Mouse (Mus musculus) small intestine, adult 2 months (tissue): ENCODE results near the gene Nup98.

ENCODE experiments used
- CTCF ChIP-seq: fragments of 200-500 bp; IDR thresholded peaks from 2 replicates; pipeline ENCODE4 v1.5.1; 2012; ENCODE audit warnings: low read depth, mild to moderate bottlenecking, control low read depth, inconsistent platforms, low read length, moderate library complexity, mixed read lengths; ENCODE audit not compliant: insufficient replicate concordance, insufficient read length; ENCODE audit errors: extremely low read depth
- POLR2A ChIP-seq: fragments of 200-500 bp; IDR thresholded peaks from 2 replicates; pipeline ENCODE4 v1.6.1; 2012; ENCODE audit warnings: low read depth, mild to moderate bottlenecking, control low read depth, inconsistent platforms, low read length, moderate library complexity

DNA sequence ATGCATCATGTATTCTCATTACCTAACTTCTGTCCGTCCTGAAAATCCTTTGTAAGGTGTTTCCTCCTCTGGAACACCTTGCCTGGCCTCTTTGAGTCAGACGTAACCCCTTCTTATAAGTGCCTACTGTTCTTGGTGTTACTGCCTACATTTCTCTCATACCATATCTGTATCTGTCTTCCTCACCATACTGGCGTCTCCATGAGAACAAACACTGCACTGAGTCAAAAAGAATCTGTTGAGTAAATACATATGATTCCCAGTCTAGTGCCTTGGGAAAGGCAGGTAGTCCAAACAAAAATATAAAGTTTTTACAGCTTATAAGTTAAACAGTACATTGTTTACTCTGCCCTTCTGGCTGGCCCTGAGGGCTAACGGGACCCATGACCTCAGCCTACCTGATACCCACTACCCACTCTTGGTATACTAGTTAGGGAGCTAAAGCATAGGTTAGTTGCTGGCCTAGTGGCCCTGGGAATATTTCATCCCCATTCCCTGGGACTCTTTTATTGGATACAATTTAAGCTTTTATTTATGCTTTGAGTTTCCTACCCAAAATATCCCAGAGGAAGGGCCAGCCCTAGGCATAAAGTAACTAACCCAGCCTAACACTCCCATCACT lies 18.2 kb upstream of the Nup98 start:
- TF ChIP-seq POLR2A (no peak), CTCF (no peak)
